Mouse (Mus musculus): ENCODE results near the gene Xpo6. TPM values are rescaled to one million over a fixed set of nuclear protein-coding genes. Genes with fewer than 3 reads are reported as not detected.

Xpo6 gene
- total and polyA plus RNA-seq, 2 experiments from 2014 or later: 14.2 to 78.8 TPM

DNA sequence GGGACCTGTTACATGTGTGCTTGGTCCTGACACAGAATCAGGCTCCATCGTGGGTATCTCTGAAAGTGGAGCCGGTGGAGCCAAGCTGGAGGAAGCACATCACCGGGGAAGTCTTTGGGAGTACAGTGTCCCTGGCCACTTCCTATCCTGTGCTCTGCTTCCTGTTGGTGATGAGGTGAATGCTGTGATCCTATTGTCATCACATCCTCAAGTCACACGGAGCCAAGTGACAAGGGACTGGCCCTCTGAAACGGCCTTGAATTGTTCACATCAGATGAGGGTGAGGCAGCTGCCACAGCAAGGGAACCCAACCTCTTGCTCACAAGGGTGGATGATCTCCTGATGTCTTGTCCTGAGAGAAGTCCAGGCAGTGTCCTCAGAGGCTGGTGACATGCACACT is 103.7 kb downstream of the Xpo6 start:
- Histone ChIP-seq H3K27ac (ENCODE audit: low read depth) (peak overlapping the region; percentile 46; the same call in 1 of the 2 replicates), H3K9ac (replicated peaks; ENCODE audit: low read depth, low read length) (no peak overlapping the region), H3K4me1 (ENCODE audit: control insufficient read depth, insufficient read depth) (no peaks in the 10 kb centered on the region), H3K4me3 (ENCODE audit: low read depth, low read length) (no peak overlapping the region), H3K9me3 (replicated peaks; ENCODE audit: control insufficient read depth, low read length) (no peaks in the 10 kb centered on the region), H3K27me3 (ENCODE audit: control insufficient read depth, insufficient read depth, low read length) (no peaks in the 10 kb centered on the region), H3K4me2 (ENCODE audit: low read depth, low read length) (no peak overlapping the region), H3K36me3 (replicated peaks; ENCODE audit: control insufficient read depth, insufficient read depth, low read length) (peaks cover 22% of the 10 kb centered on the region)
- DNase-seq (ENCODE audit: low spot score) (peak; percentile 34), ATAC-seq (ENCODE audit: insufficient read depth, low read depth) (peak; percentile 57; the same call in 1 of the 2 replicates)
- TF ChIP-seq EP300 (IDR thresholded peaks at IDR 0.05; ENCODE audit: low read depth) (0 out of 2 replicates have a peak, but pooled peaks have one; percentile 54), CTCF (IDR thresholded peaks at IDR 0.05; ENCODE audit: low read depth) (no peak)
- WGBS: 39% methylated on average over 5 of the region's 5 CpGs

- WGBS: 90% methylated on average over 5 of the region's 5 CpGs
- TF ChIP-seq CTCF (IDR thresholded peaks at IDR 0.05; ENCODE audit: low read depth) (no peak), EP300 (IDR thresholded peaks at IDR 0.05; ENCODE audit: low read depth) (no peak)
- Histone ChIP-seq H3K4me2 (ENCODE audit: low read depth, low read length) (no peak overlapping the region), H3K27ac (ENCODE audit: low read depth) (no peak overlapping the region), H3K9me3 (replicated peaks; ENCODE audit: control insufficient read depth, low read length) (no peaks in the 10 kb centered on the region), H3K36me3 (replicated peaks; ENCODE audit: control insufficient read depth, insufficient read depth, low read length) (peaks cover 4% of the 10 kb centered on the region; the same call in 1 of the 2 replicates), H3K9ac (replicated peaks; ENCODE audit: low read depth, low read length) (no peak overlapping the region), H3K4me1 (ENCODE audit: control insufficient read depth, insufficient read depth) (no peaks in the 10 kb centered on the region), H3K27me3 (ENCODE audit: control insufficient read depth, insufficient read depth, low read length) (no peaks in the 10 kb centered on the region), H3K4me3 (ENCODE audit: low read depth, low read length) (no peak overlapping the region)
- no peak for ATAC-seq (ENCODE audit: insufficient read depth, low read depth)
- no peak for DNase-seq (ENCODE audit: low spot score)
These were observed 105.6 kb downstream of the Xpo6 start for GRCm38 (mm10) chr7:126094738-126095137.

GRCm38 (mm10) chr7:126093162-126093561 is 107.1 kb downstream of the Xpo6 start:
- 43% methylated on average over 3 of the region's 3 CpGs for WGBS
- H3K27me3 ChIP-seq (ENCODE audit: control insufficient read depth, insufficient read depth, low read length): no peaks in the 10 kb centered on the region
- ATAC-seq (ENCODE audit: insufficient read depth, low read depth): no peak
- H3K4me3 ChIP-seq (ENCODE audit: low read depth, low read length): no peak overlapping the region
- no peak overlapping the region for H3K27ac ChIP-seq (ENCODE audit: low read depth)
- no peaks in the 10 kb centered on the region; the same call in 1 of the 2 replicates for H3K36me3 ChIP-seq (replicated peaks; ENCODE audit: control insufficient read depth, insufficient read depth, low read length)
- H3K9ac ChIP-seq (replicated peaks; ENCODE audit: low read depth, low read length): no peak overlapping the region
- no peaks in the 10 kb centered on the region for H3K4me1 ChIP-seq (ENCODE audit: control insufficient read depth, insufficient read depth)
- no peak overlapping the region for H3K4me2 ChIP-seq (ENCODE audit: low read depth, low read length)
- no peaks in the 10 kb centered on the region for H3K9me3 ChIP-seq (replicated peaks; ENCODE audit: control insufficient read depth, low read length)
- TF ChIP-seq CTCF (IDR thresholded peaks at IDR 0.05; ENCODE audit: low read depth): no peak
- no peak for TF ChIP-seq EP300 (IDR thresholded peaks at IDR 0.05; ENCODE audit: low read depth)
- DNase-seq (ENCODE audit: low spot score): no peak

DNA sequence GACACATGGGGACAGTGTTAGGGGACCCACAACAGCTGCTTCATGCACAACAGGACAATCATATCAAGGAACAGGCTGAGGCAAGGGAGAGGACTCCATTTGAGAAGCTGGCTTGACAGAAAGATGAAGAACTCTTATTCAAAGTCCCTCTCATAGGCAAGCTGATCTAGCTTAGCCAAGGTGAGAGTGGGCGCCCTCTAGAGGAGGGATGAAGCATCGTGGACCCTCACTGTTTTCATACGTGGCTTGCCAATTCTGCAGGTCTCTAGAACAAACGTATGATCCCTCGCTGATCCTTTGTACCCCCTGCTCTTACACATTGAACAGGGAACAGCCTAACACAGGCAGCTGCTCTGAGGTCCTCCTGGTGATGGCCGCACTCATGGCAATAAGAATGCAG is 110.5 kb downstream of the Xpo6 start:
- ATAC-seq (ENCODE audit: insufficient read depth, low read depth) (no peak), DNase-seq (ENCODE audit: low spot score) (peak; percentile 77)
- Histone ChIP-seq H3K9me3 (replicated peaks; ENCODE audit: control insufficient read depth, low read length) (no peaks in the 10 kb centered on the region), H3K4me2 (ENCODE audit: low read depth, low read length) (no peak overlapping the region), H3K4me1 (ENCODE audit: control insufficient read depth, insufficient read depth) (peaks cover 5% of the 10 kb centered on the region; the same call in 1 of the 2 replicates), H3K36me3 (replicated peaks; ENCODE audit: control insufficient read depth, insufficient read depth, low read length) (no peaks in the 10 kb centered on the region), H3K27ac (ENCODE audit: low read depth) (no peak overlapping the region), H3K4me3 (ENCODE audit: low read depth, low read length) (no peak overlapping the region), H3K27me3 (ENCODE audit: control insufficient read depth, insufficient read depth, low read length) (0 out of 2 replicates have a peak, but pooled peaks cover 6% of the 10 kb centered on the region), H3K9ac (replicated peaks; ENCODE audit: low read depth, low read length) (no peak overlapping the region)
- TF ChIP-seq CTCF (IDR thresholded peaks at IDR 0.05; ENCODE audit: low read depth) (peak; percentile 79), EP300 (IDR thresholded peaks at IDR 0.05; ENCODE audit: low read depth) (no peak)
- WGBS: 11% methylated on average over 6 of the region's 6 CpGs

- DNase-seq (ENCODE audit: low spot score): no peak
- WGBS: 18% methylated on average over 3 of the region's 6 CpGs
- Histone ChIP-seq H3K27ac (ENCODE audit: low read depth) (no peak overlapping the region), H3K4me1 (ENCODE audit: control insufficient read depth, insufficient read depth) (peaks cover 8% of the 10 kb centered on the region; the same call in 1 of the 2 replicates), H3K4me2 (ENCODE audit: low read depth, low read length) (no peak overlapping the region), H3K4me3 (ENCODE audit: low read depth, low read length) (no peak overlapping the region), H3K9ac (replicated peaks; ENCODE audit: low read depth, low read length) (no peak overlapping the region), H3K9me3 (replicated peaks; ENCODE audit: control insufficient read depth, low read length) (no peaks in the 10 kb centered on the region), H3K27me3 (ENCODE audit: control insufficient read depth, insufficient read depth, low read length) (peaks cover 11% of the 10 kb centered on the region; the same call in 1 of the 2 replicates), H3K36me3 (replicated peaks; ENCODE audit: control insufficient read depth, insufficient read depth, low read length) (no peaks in the 10 kb centered on the region)
- no peak for ATAC-seq (ENCODE audit: insufficient read depth, low read depth)
- TF ChIP-seq EP300 (IDR thresholded peaks at IDR 0.05; ENCODE audit: low read depth) (no peak), CTCF (IDR thresholded peaks at IDR 0.05; ENCODE audit: low read depth) (peak; percentile 42)
These were observed 112.1 kb downstream of the Xpo6 start for GRCm38 (mm10) chr7:126088155-126088554.

- DNase-seq (ENCODE audit: low spot score) (no peak), ATAC-seq (ENCODE audit: insufficient read depth, low read depth) (no peak)
- Histone ChIP-seq H3K27ac (ENCODE audit: low read depth) (no peak overlapping the region), H3K4me1 (ENCODE audit: control insufficient read depth, insufficient read depth) (peaks cover 8% of the 10 kb centered on the region; the same call in 1 of the 2 replicates), H3K36me3 (replicated peaks; ENCODE audit: control insufficient read depth, insufficient read depth, low read length) (no peaks in the 10 kb centered on the region), H3K4me3 (ENCODE audit: low read depth, low read length) (no peak overlapping the region), H3K4me2 (ENCODE audit: low read depth, low read length) (no peak overlapping the region), H3K9me3 (replicated peaks; ENCODE audit: control insufficient read depth, low read length) (no peaks in the 10 kb centered on the region), H3K9ac (replicated peaks; ENCODE audit: low read depth, low read length) (no peak overlapping the region), H3K27me3 (ENCODE audit: control insufficient read depth, insufficient read depth, low read length) (peaks cover 16% of the 10 kb centered on the region)
- TF ChIP-seq EP300 (IDR thresholded peaks at IDR 0.05; ENCODE audit: low read depth): no peak
- no peak for TF ChIP-seq CTCF (IDR thresholded peaks at IDR 0.05; ENCODE audit: low read depth)
- WGBS: 42% methylated on average over 10 of the region's 10 CpGs
These were observed 112.7 kb downstream of the Xpo6 start for GRCm38 (mm10) chr7:126087602-126088001.
